Mouse (Mus musculus) lung, postnatal 0 days (tissue): ENCODE measurements around the gene Nectin2.

Experiments used
- CTCF ChIP-seq: IDR thresholded peaks from 2 replicates; pipeline ENCODE4 v1.5.1; 2016; ENCODE audit warnings: antibody characterized with exemption, mild to moderate bottlenecking
- EP300 ChIP-seq: IDR thresholded peaks from 2 replicates; pipeline ENCODE4 v1.6.1; 2016; ENCODE audit warnings: antibody characterized with exemption, mild to moderate bottlenecking, control low read depth

DNA sequence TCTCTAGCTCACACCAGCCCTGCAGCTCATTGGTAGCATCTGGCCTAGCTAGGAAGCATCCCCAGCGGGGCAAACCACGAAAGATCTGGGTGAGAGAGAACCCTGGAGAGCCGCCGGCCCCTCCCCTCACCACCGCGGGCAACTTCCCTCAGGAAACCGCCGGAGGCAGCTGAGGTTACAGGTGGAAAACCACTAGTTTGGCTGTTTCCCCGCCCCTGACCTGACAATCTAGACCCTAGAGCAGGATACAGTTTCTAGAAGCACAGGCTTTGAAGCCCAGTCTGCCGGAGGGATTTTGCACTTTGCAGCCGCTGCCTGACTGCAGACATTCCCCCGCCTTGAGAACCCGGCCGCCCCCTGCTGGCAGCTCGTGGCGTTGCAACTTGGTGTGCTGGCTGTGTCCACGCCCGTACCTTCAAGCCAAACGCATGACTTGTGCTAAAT lies 39.6 kb upstream of the Nectin2 start:
- TF ChIP-seq CTCF (peak; percentile 99), EP300 (no peak)
